Mouse (Mus musculus) telencephalon, adult 2 months (tissue): Measurements from ENCODE around the gene Fbxo6.
"Not testable (repeated sequence)": the region's sequence is repeated elsewhere in the genome, so short reads cannot be mapped to it uniquely, and the experiment has no call there.

ENCODE experiments used
- DNase-seq: peaks from one replicate; pipeline ENCODE4 v3.0.0-alpha.2; 2011; ENCODE audit warnings: low read depth, low spot score

The Fbxo6 gene

DNA sequence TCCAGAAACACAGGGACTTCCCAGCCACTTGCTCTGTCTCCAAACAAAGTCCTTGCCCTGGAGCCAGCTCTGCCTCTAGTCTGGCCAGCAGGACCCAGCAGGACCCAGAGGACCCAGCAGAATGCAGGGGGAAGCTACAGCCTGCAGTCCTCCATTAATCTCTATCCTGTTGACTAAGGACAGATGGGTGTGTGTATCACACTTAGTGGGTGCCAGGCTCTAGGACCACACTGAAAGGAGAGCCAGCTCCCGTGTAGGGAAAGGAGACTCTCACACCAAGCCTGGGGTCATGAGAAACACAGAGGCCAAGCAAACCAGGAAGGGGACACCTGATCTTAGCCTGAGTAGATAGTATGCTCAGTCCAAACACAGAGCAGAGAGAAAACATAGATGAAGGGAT is 23.7 kb downstream of the Fbxo6 start:
- no peak for DNase-seq

GRCm38 (mm10) chr4:148122694-148123066 is 29.3 kb downstream of the Fbxo6 start:
- no peak for DNase-seq

GRCm38 (mm10) chr4:148121982-148122693 is 29.8 kb downstream of the Fbxo6 start:
- no peak for DNase-seq

- DNase-seq = no peak
These were observed 30.6 kb downstream of the Fbxo6 start for GRCm38 (mm10) chr4:148121362-148121761.

DNA sequence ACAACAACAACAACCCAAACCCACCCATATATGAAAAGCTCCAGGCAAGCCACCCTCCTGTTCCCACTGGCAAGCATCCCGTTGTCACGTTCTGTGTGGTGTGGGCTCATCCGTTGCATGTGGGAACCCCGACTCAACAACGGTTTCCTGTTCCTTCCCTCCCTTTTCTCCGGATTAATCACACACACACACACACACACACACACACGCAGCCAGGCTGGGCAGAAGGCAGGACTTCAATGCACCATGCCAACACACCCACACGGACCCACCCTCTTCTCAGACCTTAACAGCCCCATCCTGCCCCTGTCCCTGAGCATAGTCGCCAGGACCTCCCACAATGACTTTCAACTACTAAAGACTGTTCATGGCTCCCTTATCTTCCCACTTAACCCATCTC is 31.4 kb downstream of the Fbxo6 start:
- no peak for DNase-seq

GRCm38 (mm10) chr4:148119578-148119977 is 32.4 kb downstream of the Fbxo6 start:
- DNase-seq = not testable (repeated sequence)

DNA sequence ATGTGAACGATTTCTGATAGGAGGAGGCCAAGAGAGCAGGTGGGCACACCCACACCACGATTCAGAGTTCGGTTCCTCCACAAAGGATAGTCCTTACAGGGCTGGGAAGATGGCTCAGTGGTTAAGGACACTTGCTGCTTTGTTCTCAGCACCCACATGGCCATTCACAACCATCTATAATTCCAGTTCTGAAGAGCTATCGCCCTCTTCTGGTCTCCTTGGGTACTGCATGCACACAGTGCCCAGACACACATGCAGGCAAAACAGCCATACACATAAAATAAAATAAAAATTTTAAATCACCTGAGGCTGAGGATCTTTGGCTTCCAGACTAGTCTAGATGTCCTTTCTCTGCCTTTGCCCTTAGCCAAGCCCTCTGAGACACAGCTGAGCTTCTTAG is 34.5 kb downstream of the Fbxo6 start:
- no peak for DNase-seq

- DNase-seq = no peak
These were observed 35.3 kb downstream of the Fbxo6 start for GRCm38 (mm10) chr4:148116657-148117056.

- DNase-seq = no peak
These were observed 36.5 kb downstream of the Fbxo6 start for GRCm38 (mm10) chr4:148115467-148115866.

GRCm38 (mm10) chr4:148114758-148115391 is 37.1 kb downstream of the Fbxo6 start:
- peak; percentile 56 for DNase-seq

DNA sequence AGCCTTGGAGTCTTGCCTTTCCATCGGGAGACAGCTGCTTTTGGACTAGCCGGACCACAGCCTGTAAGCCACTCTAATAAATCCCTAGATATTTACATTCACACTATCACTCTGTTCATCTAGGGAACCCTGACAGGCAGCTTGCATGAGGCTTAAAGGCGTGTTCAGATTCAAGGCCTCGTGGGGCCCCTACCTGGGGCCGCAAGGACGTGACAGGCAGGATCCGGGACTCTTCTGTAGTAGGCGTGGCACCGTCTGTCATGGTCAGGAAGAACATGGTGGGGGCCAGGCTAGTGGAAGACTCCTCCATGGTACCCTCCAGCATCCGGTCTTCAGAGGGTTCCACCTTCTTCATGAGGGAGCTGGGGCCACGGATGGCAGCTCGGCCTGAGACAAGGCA is 39.4 kb downstream of the Fbxo6 start:
- DNase-seq = no peak

GRCm38 (mm10) chr4:148109215-148109614 is 42.7 kb downstream of the Fbxo6 start:
- DNase-seq = no peak

DNA sequence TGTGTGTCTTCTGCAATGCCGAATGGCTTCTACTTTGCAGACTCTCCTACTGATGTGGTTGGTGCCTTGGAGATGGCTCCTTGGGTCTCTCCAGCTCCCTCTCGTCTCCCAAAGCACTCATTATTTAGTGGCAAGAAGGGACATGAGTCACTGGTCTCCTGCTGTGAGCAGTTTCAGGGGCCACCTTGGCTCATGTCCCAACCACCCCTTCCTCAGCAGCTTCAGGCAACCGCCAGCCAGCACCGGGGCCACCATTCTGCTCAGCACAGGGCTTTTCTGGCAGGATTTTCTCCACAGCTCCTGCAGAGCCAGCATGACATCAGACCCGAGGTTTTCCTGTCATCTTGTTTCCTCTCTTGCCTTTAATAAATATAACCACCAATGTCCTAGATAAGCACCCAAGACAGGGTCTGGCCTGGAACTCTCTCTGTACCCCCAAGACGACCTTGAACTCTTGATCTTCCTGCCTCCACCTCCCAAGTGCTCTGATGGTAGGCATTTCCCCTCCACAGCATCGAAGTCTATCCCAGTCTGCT is 43.3 kb downstream of the Fbxo6 start:
- DNase-seq = no peak

- DNase-seq = no peak
These were observed 44.2 kb downstream of the Fbxo6 start for GRCm38 (mm10) chr4:148107621-148108291.

GRCm38 (mm10) chr4:148104146-148104545 is 47.8 kb downstream of the Fbxo6 start:
- no peak for DNase-seq

GRCm38 (mm10) chr4:148101801-148102527 is 50.0 kb downstream of the Fbxo6 start:
- DNase-seq = no peak

DNA sequence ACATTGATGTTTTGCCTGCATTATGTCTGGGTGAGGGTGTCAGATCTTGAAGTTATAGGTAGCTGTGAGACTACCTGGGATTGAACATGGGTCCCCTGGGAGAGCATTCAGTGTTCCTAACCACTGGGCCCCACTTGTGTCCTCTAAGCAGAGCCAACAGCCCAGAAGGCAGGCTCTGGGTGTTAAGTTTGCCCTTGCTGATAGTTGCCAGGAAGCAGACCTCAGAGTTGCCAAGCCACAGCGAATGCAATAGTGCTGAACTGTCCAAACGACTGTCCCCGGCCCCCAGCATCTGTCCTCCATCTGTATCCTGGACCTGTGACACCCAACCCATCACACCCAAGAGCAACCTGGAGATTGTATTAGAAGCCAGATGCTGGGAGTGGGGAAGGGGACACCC is 53.3 kb downstream of the Fbxo6 start:
- DNase-seq = no peak

DNA sequence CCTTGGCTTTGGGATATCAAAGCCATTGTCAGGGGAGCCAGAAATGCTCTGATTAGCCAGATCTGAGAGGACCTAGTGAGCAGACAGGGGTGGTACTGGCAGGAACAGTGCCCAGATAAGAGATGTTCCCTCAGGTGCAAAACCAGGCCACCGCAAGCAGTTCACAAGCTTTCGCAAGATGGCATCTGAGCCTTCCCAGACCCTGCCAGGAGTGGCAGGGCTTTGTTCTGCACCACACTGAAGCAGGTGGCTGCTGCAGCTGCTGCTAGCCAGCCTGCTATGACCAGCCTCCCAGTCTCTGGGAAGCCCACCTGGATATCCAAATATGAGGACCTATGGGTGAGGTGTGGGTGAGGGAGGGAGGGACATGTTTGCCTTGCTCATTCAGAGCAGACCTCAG is 54.0 kb downstream of the Fbxo6 start:
- no peak for DNase-seq
